Mouse (Mus musculus) left cerebral cortex, postnatal 14 days (tissue): ENCODE results near the gene Ankrd33. TPM values are rescaled to one million over a fixed set of nuclear protein-coding genes. Genes with fewer than 3 reads are reported as not detected.

Experiments used
- DNase-seq, 2 experiments: peaks; one replicate each; pipeline ENCODE4 v3.0.0; 2021 to 2022; ENCODE audit warnings: low spot score in 2 of 2, mixed read lengths in 1 of 2
- intact Hi-C: fragments of 180-260 bp; cut with DNase I; formaldehyde crosslinking; loops from one replicate; pipeline ENCODE4 v1.15.1; 2025
- long read RNA-seq, 2 experiments: library from polyadenylated mRNA; stranded (forward); transcript quantifications; one replicate each; pipeline ENCODE4 v2.0.0; 2021
- total RNA-seq, 2 experiments: library from RNA; stranded (reverse); gene quantifications; 2 replicates each; pipeline ENCODE4 v1.2.3; 2021

Ankrd33 gene
- total RNA-seq = under 1 TPM in 1 of 2 experiments, not detected in 1; 0.21 TPM
- long read RNA-seq, experiment 1 = 0 reads
- long read RNA-seq, experiment 2 = 0 reads

DNA sequence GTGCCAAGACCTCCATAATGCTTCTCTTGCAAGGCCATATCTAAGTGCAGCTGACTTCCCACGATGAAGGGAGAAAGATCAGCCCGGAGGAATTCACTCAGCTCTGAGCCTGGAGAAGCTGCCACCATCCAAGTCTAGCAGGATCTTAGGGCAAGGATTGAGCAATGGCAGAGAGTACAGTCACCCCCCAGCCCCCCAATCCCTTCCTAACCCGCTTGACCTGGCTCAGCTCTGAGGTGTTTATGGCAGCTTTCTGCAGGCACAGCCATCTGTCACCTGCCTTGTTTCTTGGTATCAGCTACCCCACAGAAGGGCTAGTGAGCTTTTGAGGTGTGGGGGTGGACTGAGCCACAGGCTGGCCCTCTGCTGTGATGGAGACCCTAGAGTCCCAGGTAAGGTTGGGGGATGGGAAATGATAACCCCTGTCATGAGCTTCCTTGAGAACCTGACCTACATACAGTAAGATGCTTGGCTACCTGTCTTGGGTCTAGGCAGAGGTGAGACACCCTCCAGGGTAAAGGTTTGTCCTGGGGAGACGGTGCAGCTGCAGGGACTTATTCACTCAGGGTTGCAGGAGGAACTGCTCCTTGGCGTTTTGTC, at the start of gene Ankrd33:
Gene Ankrd33, plus strand, starts transcription at position 245 of the 600 bp plus-strand sequence.
- no peak for DNase-seq
- intact Hi-C loops = no loop called here

DNA sequence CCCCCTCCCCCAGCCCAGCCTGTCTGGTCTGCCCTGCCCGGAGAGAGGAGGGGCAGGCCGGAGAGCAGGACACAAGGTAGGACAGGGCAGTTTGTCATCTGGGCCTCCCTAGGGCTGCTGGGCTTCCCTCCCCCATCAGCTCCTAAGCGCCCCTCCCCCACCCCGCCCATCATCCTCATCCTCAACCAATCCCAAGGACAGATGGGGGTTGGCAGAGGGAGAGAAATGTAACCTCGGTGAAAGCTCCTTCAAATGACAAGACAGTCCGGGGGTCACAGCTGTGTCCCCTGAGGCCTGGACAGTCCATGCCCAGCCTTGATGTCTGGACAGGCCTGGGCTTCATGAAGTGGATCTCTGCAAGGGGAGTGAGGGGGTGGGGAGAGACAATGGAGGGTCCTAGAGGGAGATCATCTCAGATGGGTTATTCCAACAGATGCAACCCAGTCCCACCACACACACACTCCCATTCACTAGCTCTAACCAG, 49.1 kb upstream of the Ankrd33 start:
- intact Hi-C loops = no loop called here
- DNase-seq = no peak

DNA sequence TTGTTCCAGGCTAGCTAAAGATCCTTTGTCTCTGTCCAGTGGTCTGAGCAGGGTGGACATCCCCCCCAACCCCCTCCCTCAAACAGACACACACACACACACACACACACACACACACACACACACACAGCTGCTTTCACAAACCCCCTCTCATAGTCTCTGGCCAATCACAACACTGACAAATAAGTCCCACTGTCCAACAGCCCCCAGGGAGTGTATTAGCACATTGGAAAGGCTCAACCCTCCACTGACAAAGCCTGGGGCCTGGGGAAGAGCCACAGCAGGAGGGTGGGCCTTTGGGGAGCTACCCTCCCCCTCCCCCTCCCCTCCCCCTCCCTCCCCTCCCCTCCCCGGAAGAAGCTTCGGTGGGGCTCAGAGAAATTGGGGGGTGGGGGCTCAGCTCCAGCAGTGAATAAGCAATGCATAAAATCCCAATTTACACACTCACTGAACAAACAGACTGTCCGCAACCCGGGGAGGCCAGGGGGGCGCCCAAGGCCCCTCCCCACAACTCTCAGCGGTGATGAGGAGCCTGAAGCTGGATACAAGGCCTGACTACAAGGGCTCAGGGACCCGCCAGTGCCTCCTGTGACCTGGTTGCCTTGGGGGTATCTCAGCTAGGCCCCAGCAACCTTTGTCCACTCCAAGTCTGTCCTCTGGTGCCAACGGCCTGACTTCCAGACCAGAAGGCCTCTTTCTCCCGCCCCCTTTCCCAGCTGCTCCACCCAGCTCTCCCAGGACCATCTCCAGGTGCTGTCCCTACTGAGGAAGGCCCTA, 48.4 kb upstream of the Ankrd33 start:
- intact Hi-C loops = no loop called here
- DNase-seq = no peak

DNA sequence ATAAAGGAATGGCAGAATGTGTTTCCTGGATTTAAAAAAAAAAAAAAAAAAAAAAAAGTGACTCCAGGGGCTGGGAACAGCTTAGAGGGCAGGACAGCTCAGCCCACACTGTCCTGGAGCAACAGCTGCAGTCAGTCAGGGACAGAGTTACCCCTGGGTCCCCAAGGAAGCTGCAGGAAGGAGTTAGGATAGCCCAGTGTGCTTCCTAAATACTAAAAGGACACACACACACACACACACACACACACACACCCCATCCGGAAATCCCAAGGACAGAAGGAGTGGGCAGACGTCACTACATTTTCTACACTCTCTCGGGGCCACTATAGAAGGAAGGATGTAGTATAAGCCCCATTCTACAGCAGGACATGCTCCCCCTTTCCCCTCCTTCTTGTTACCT, 47.5 kb upstream of the Ankrd33 start:
- intact Hi-C loops = no loop called here
- DNase-seq = no peak

DNA sequence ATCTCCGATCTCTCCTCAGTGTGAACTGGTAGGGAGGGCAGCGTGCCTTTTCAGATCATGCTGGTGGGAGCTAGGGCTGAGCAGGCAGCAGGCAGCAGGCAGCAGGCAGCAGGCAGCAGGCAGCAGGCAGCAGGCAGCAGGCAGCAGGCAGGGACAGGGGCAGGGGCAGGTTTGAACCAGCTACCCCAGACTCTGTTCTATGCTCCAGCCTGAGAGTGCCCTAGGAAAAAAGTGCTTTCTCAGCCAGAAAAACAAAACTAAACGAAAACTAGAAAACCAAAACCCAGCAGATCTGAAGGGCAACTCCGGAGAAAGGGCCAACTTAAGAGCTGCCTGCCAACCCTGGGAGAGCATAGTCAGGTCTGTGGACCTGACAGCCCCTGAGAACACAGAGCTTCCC, 46.9 kb upstream of the Ankrd33 start:
- intact Hi-C loops = no loop called here
- no peak for DNase-seq

DNA sequence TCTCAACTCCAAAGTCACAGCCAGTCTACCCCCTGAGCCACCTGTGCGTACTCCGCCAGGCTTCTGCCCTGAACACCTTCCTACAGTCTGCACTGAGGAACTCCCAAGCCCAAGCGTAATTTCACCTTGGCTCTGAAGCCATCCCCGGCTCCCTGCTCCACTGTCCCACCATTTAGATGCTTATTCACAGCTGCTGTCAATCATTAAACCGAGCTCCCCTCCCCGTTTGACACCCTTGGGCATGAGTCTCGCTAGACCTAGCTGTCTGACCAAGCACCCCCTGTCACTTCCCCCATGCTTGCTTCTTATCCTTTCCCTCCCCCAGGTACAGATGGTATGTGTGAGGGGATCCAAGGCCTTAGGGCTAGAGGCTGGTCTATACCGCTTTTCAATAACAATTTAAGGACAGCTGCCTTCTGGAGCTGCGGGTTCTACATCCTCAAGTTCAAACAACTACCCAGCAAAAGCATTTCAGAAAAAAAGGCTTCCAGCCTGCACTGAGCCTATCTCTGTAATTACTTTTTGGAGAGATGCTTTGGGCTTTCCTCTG, 45.8 kb upstream of the Ankrd33 start:
- DNase-seq = no peak
- intact Hi-C loops = no loop called here

DNA sequence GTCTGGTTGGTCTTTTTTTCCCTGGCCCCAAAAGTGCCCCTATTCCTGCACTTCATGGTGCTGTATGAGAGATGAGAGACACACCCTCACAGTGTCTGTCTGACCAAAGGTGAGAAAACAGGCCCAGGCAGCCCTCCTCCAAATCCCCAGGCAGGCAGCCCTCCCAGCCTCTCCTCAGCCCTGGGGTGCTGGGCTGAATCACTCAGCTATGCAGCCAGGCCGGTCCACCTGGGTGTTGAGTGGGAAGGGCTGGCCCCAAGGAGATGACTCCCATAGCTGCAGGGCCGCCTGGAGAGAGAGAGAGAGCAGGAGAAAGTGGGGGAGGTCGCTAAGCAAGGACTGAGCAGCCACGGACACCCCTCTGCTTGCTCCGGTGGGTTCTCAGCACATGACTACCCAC, 44.8 kb upstream of the Ankrd33 start:
- DNase-seq = no peak
- intact Hi-C loops = no loop called here

DNA sequence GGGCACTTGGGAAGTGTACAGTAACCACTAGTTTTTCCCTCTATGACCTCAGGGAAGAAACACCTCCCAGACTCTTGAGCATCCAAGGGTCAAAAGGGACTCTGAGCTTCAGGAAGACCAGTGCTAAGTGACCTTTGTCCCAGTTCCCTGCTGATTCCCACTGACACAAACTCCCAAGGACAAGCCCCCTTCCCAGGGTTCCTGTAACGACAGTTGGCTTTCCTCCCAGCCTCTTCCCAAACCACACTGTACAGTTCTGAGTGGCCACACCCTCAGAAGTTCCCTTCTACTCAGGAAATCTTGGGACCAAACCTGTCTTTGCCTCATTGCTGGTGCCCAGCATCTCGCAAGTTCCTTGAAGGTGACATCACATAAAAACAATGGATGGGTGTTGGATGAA, 42.8 kb upstream of the Ankrd33 start:
- no peak for DNase-seq
- intact Hi-C loops = no loop called here

DNA sequence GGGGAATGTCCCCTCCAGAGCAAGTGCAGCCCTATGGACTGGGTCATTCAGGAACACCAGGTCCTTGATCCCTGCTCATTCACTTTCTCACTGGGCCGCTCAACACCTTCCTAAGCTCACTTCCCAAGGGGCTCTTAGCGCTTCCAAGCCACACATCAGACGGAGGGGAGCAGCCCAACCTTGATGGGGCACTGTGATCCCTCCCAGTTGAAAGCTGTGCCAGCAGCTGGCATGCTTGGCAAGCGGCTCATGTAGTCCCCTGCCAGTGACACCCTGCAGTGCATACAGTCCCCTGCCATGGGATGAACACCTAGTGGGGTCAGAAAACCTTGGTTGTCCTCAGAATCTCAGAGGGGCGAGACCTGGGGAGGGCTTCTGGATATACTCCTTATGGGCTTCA, 41.5 kb upstream of the Ankrd33 start:
- intact Hi-C loops = no loop called here

DNA sequence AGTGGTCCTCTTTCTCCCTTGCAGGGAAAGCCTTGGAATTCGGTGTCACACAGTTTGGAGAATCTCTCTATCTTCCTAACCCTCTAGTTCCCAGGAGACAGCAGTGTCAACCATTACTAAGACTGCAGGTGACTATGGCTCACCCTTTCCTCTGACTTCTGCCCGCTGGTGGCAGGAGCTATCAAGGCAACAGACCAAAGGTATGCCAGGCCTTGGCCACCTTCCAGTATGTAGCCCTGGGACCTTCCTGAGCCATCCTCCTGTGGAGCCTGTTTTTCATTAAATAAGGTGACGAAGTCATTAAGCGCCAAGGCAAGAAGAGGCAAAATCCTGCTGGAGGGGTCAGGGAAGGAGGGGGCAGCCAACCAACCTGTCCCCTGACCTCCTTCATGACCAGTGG, 40.4 kb upstream of the Ankrd33 start:
- no peak for DNase-seq
- intact Hi-C loops = loop anchor here (5.0 kb wide), 1 partner anchor 122 kb away; no protein-coding TSS in a partner anchor

More for the DNA sequence above, 41.5 kb upstream of the Ankrd33 start:
- DNase-seq = no peak

DNA sequence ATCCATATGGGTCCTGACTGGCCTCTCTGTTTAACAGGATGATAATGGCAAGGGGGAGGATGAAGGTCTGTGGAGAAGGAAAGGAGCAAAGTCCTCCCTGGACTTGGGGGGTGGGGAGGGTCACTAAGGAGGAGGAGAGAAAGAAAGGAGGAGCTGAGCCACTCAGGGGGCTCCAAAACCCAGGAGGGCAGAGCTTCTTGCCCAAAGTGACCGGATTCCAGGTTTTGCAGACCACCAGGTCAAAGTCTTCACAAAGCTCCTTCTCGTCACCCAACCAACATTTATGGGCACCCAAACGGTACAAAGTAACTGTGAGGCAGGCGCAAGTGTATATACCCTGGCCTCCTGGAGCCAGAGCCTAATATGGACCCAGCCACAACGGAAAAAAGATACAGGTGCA, 39.9 kb upstream of the Ankrd33 start:
- no peak for DNase-seq
- intact Hi-C loops = loop anchor here (5.0 kb wide), 1 partner anchor 122 kb away; no protein-coding TSS in a partner anchor

DNA sequence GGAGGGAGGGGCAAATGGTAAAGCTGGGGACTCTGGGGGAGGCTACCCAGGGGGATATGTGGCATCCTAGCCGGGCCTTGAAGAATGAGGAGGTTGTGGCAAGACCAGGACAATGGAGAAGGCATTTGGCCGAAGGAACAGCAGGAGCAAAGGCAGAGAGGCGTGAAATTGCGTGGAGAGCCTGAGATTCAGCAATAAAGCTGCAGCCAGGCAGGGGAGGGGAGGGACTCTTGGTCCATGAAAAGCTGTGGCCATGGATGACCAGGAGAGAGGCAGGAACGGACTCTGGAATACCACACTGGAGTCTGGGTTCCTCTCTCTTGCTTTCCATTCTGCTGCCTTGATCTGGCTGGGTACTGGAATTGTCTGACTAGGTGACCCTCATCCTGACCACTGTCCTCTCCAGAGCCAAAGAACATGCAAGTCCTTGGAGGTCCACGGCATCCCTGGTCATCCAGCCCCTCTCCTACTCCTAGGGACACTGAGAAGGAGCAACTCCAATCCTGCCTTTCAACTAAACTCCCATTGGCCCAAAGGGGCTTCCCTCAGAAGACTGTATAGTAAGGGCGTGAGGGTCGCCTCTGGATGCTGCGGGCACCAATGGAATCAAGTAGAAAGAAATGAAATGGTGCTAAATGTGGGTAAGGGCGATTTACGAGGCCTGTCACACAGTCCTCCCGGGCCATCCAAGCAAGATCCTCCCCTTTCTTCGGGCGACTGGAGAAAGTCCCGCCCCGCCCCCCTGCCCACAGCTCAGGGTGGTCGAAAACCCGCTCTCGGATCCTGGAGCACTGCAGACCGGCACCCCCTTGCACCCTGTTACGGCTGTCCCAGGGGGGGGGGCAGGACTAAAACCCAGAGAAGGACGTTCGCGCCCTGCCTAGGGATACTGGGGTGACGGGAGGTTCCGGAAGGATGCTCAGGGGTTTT, 39.2 kb upstream of the Ankrd33 start:
- no peak for DNase-seq

DNA sequence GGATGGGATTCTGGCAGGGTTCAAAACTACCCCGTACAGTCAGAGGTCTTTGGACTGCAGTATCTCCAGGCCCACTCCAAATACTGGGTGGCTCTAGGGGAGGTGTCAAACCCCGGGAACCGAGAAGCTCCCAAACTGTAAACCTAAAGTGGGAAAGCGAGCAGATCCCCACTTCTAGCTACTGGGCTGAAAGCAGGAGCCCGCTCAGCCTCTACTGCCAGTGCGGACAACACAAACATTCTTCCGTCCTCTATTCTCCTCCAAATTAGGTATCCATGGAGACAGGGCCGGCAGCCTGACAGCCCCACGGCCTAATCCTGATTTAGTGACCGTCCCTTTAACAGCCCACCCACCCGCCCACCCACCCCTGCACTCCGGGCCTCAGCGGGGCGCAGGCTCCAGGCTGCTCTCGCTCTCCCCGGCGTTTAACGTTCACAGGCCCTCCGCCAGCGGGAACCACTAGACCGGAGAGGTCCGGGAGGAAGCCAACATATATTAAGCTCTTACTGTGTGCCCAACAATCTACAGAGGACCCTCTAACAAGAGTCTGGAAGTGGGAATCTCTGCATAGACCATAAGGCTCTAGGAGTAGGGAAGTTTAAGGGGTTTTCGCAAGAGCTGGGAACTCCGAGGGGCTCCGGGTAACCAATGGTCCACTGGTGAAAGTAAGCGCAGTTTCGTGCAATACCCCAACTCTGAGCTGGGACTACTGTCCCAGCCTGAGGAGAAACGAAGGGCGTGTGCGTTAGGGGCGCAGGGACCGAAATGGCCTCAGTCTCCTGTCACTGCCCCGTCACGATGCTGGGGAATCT, 38.3 kb upstream of the Ankrd33 start:
- intact Hi-C loops = loop anchor here (5.0 kb wide), 1 partner anchor 120 kb away; no protein-coding TSS in a partner anchor
- no peak for DNase-seq

More for the DNA sequence above, 39.2 kb upstream of the Ankrd33 start:
- intact Hi-C loops = loop anchor here (5.0 kb wide), 1 partner anchor 121 kb away; no protein-coding TSS in a partner anchor

DNA sequence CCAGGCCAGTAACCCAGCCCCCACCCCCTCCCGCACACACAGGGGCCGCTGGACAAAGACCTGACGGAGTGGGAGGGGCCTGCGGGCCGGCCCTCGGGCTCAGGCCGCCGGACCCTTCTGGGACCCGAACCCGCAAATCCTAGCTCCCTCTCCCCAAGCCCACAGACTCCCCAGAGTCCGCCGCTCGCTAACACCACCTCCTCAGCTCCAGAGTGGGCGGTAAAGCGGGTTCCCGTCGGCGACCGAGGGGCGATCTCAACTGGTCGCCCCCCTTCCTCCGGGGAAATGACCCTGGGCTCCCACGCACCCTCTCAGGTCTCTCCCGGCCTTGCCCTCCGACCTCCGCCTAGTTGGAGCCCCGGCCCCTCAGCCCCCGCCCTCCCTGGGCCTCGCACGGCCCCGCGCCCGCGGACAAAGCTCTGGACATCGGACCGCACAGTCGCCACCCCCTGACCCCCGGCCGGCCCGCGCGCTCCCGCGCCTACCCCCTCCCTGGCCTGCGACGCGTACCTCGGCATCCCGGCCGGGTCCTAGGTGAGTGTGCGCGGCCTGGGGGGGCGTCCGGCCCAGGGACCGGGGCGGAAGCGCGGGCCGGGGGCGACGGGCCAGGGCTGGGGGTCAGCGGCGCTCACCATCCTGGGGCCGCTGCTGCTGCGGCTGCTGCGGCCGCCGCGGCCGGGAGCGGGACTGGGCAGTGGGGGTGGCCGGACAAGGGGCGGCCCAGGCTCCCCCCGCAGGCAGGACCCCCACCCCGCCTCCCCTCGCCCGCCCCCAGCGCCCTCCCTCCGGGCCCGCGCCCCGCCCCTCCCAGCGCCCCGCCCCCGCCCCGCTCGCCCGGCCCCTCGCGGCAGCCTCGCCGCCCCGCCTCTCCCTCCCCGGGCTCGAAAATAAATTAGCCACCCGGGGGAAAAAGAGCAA, 37.5 kb upstream of the Ankrd33 start, which contains the start of gene Fignl2:
Gene Fignl2, minus strand, starts transcription at position 755 of the 918 bp plus-strand sequence.
- DNase-seq = no peak
- intact Hi-C loops = loop anchor here (5.0 kb wide), 1 partner anchor 119 kb away; no protein-coding TSS in a partner anchor

DNA sequence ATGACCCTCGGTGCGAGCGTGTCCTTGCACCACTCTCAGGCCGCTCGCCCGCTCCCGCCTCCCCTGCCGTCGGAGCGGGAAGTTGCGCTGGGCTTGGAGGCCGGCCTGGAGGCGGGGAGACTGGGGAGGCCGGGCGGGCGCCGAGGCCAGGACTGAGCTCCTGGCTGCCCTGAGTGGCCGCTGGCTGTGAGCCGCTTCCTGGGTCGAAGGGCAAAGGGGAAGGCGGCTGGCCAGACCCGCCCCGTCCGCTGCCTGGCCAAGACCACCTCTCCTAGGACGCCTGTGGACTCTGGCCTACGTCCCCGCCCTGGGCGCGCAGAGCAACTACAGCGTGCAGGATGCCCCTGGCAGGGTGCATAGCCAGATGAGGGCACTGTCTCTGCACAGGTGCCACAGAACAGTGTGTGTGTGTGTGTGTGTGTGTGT, 36.8 kb upstream of the Ankrd33 start:
- intact Hi-C loops = loop anchor here (5.0 kb wide), 1 partner anchor 119 kb away; no protein-coding TSS in a partner anchor
- DNase-seq = peak; percentile 45 to 64

DNA sequence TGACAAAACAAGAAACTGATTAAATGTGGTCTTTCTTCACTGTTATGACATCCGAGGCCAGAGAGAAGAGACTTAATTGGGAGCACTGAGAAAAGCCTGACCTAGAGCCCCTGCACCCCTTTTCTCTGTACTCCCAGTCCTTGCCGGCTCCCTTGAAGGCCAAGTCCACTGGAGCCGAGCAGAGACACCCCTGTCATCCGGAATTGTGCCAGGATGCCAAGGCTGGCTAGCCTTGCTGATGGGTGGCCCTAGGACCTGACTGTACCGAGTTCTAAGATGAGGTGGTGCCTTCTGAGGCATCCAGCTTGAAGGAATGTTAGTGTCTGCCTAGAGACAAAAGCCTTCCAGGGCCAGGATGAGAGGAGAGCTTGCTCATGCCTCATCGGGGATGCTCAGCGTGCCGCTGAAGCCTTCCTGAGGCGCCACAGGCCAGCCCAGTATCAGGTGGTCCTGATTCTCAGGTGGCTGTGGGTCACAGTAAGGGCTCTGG, 35.5 kb upstream of the Ankrd33 start:
- no peak for DNase-seq
- intact Hi-C loops = no loop called here

DNA sequence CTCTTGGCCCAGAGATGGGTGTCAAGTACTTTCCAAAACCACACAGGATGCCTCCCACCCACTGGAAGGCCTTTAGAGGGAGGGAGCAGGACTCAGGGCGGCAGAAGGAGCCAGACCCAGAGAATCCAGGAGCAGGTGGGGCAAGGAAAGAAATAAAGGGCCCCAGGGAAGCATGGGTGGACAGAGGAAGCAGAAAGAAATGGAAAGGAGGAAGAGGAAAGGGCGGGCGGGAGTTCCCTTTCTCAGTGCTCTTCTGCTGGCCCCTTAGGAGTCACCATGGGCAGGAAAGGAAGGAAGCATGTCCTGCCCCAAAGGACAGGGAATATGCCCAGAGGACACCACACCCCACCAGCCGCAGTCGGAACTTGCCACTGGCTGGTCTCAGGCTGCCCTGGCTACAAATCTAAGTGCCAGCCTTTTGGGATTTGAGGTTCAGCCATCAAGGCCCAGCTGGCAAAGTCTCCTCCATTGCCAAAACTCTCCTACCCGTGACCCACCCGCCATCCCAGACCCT, 34.5 kb upstream of the Ankrd33 start:
- intact Hi-C loops = no loop called here
- no peak for DNase-seq
